Mouse (Mus musculus) heart, embryonic 12.5 days (tissue): ENCODE data around the gene Glis3. TPM values are rescaled to one million over a fixed set of nuclear protein-coding genes. Genes with fewer than 3 reads are reported as not detected.

ENCODE experiments used
- ATAC-seq: fragments of 200-750 bp; cut with Nextera tagmentation; 2 replicates; pipeline ENCODE4 v1.8.0; 2017; ENCODE audit warnings: moderate TSS enrichment, moderate library complexity; ENCODE audit not compliant: insufficient number of reproducible peaks, low FRiP score
- H3K27ac ChIP-seq: fragments of 300-500 bp; sonication (generic); 2 replicates; pipeline ENCODE4 v1.5.1; 2016; ENCODE audit warnings: mild to moderate bottlenecking, moderate library complexity; ENCODE audit not compliant: poor library complexity, severe bottlenecking
- H3K27me3 ChIP-seq: fragments of 300-500 bp; sonication (generic); replicated peaks from 2 replicates; pipeline ENCODE4 v1.6.1; 2016; ENCODE audit warnings: mild to moderate bottlenecking, moderate library complexity
- H3K36me3 ChIP-seq: fragments of 300-500 bp; sonication (generic); 2 replicates; pipeline ENCODE4 v1.6.1; 2016; ENCODE audit warnings: mild to moderate bottlenecking, moderate library complexity
- H3K4me1 ChIP-seq: fragments of 300-500 bp; sonication (generic); replicated peaks from 2 replicates; pipeline ENCODE4 v1.6.1; 2016; ENCODE audit warnings: mild to moderate bottlenecking
- H3K4me2 ChIP-seq: fragments of 300-500 bp; sonication (generic); 2 replicates; pipeline ENCODE4 v1.6.1; 2016; ENCODE audit warnings: mild to moderate bottlenecking, moderate library complexity
- H3K4me3 ChIP-seq: fragments of 300-500 bp; sonication (generic); 2 replicates; pipeline ENCODE4 v1.5.1; 2016; ENCODE audit warnings: mild to moderate bottlenecking
- H3K9ac ChIP-seq: fragments of 300-500 bp; sonication (generic); 2 replicates; pipeline ENCODE4 v1.6.1; 2016; ENCODE audit warnings: mild to moderate bottlenecking, moderate library complexity
- H3K9me3 ChIP-seq: fragments of 300-500 bp; sonication (generic); replicated peaks from 2 replicates; pipeline ENCODE4 v1.6.1; 2016; ENCODE audit warnings: mild to moderate bottlenecking, moderate library complexity
- WGBS: fragments of 180-500 bp; shearing (Covaris S2); methylation state at CpG from one replicate; pipeline ENCODE4 v1.1.7; 2016; 5-methylcytosine and 5-hydroxymethylcytosine counted together
- polyA plus RNA-seq: library from polyadenylated mRNA; unstranded; fragments of >200 nt; fragmentation: Nextera tagmentation; extraction: Ambion mirVana; gene quantifications from 2 replicates; pipeline ENCODE4 v1.2.1, GENCODE M21; 2016

The Glis3 gene
- polyA plus RNA-seq, 1 experiment from 2014 or later: 1.7 TPM

GRCm38 (mm10) chr19:28683346-28683745, 3.5 kb upstream of the Glis3 start:
- peaks cover 31% of the 10 kb centered on the region for H3K27me3 ChIP-seq
- H3K36me3 ChIP-seq: no peaks in the 10 kb centered on the region
- H3K9me3 ChIP-seq: no peaks in the 10 kb centered on the region
- no peak for ATAC-seq
- H3K4me1 ChIP-seq: peaks cover 8% of the 10 kb centered on the region
- H3K4me3 ChIP-seq: no peak overlapping the region
- H3K9ac ChIP-seq: no peak overlapping the region
- H3K4me2 ChIP-seq: no peak overlapping the region
- H3K27ac ChIP-seq: no peak overlapping the region
- WGBS: 82% methylated on average over 4 of the region's 4 CpGs

DNA sequence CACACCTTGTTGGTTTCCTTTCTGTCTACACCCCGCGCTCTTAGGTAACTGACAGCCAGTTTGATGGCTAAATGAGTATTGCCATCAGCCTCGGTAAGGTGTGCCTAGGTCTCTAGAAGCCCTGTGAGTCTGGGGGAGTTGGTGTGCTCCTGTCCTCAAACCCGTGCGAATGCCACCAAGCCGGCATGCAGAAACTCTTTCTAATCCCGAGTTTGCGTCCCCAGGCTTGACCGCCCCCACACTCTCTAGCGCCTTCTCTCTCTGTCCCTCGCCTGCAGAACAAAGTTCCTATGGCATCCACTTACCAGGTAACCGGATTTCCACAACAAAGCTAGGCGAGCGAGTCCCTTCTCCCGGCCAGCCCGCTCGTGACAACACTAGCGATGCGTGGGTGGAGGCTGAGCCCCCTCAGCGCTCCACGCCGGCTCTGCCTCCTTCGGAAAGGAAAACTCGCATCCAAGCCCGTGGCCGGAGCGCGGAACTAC, 544 bp downstream of the Glis3 start:
- no peak overlapping the region for H3K27ac ChIP-seq
- H3K27me3 ChIP-seq: peaks cover 16% of the 10 kb centered on the region; the same call in 1 of the 2 replicates
- H3K4me2 ChIP-seq: peak overlapping the region; percentile 96
- H3K36me3 ChIP-seq: no peaks in the 10 kb centered on the region
- 0% methylated on average over 28 of the region's 28 CpGs for WGBS
- ATAC-seq: no peak
- H3K4me1 ChIP-seq: peaks cover 14% of the 10 kb centered on the region
- H3K9me3 ChIP-seq: no peaks in the 10 kb centered on the region
- H3K4me3 ChIP-seq: peak overlapping the region; percentile 75
- H3K9ac ChIP-seq: peak overlapping the region; percentile 63

DNA sequence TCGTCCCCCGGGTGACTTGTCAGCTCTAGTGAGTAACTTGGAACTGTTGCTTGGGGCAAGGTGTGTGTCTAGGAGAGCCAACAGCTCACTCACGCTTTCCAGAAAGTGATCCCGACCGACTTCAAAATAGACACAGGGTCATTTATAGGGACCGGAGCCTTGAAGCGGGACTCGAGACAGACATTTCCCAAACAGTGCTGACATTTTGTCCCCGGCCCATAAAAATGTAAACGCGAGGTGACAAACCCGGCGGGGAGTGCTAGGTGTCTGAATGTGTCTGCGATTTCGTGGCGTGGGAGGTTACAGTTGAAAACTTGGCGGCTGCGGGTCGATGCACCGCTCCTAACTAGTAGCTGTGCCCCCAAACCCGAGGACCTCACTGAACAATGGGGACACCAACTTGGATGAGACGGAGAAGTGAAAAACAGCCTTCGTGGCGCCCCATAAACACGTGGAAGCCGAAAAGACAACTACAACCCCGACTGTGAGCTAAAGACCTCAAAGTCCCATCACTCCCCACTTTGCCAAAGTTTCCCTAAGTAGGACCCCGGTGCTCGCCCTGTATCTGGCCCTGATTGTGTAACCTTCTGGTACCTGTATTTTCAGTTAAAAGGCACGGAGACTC, 1.1 kb downstream of the Glis3 start:
- Histone ChIP-seq H3K4me1 (peaks cover 8% of the 10 kb centered on the region; the same call in 1 of the 2 replicates), H3K36me3 (no peaks in the 10 kb centered on the region), H3K4me3 (peak overlapping the region; percentile 75), H3K27ac (no peak overlapping the region), H3K4me2 (peak overlapping the region; percentile 96), H3K9me3 (no peaks in the 10 kb centered on the region), H3K9ac (peak overlapping the region; percentile 63), H3K27me3 (peaks cover 16% of the 10 kb centered on the region; the same call in 1 of the 2 replicates)
- no peak for ATAC-seq
- WGBS: under 1% methylated on average over 30 of the region's 30 CpGs

DNA sequence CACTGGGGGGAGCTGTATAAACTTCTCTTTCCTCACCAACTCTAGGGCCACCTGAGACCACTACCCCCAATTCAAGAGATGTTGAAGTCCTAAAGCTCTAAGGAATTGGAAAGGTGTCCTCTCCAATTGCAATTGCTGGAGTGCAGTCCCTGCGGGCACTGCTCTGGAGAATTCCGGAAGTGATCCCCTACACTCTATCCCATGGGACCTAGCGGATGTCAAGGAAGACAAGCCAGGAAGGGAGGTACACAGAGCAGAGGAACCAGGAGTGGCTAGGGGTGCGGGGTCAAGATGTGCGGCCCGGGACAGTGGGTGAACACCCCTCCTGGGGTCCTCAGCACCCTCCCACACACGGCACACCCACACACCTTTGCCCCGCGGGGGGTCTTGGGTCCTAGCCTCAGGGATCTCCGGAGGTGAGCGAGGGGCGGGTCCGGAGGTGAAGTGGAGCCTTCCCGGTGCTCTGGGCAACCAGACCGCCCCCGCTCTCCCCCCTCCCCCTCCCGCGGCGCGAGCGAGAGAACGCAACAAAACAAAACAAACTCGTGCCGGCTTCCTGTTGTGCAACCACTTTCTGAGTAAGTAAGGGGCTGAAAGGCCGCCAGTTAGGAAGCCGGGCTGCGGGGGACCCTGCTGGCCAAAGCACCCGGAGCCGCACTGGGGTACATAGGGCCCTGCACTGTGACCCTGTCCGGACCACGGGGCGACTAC, 2.0 kb downstream of the Glis3 start:
- Histone ChIP-seq H3K27me3 (peaks cover 12% of the 10 kb centered on the region; the same call in 1 of the 2 replicates), H3K9me3 (no peaks in the 10 kb centered on the region), H3K4me1 (peaks cover 7% of the 10 kb centered on the region; the same call in 1 of the 2 replicates), H3K4me3 (peak overlapping the region; percentile 75), H3K9ac (peak overlapping the region; percentile 77), H3K4me2 (peak overlapping the region; percentile 96), H3K27ac (no peak overlapping the region), H3K36me3 (no peaks in the 10 kb centered on the region)
- WGBS: under 1% methylated on average over 32 of the region's 32 CpGs
- ATAC-seq: peak; percentile 31; the same call in 1 of the 2 replicates

- 37% methylated on average over 8 of the region's 8 CpGs for WGBS
- peak overlapping the region; percentile 96 for H3K4me2 ChIP-seq
- ATAC-seq: no peak
- H3K4me3 ChIP-seq: 0 out of 2 replicates have a peak overlapping the region, but pooled peaks have one; percentile 75
- peaks cover 7% of the 10 kb centered on the region; the same call in 1 of the 2 replicates for H3K4me1 ChIP-seq
- no peaks in the 10 kb centered on the region for H3K36me3 ChIP-seq
- H3K27ac ChIP-seq: no peak overlapping the region
- H3K27me3 ChIP-seq: peaks cover 12% of the 10 kb centered on the region; the same call in 1 of the 2 replicates
- 0 out of 2 replicates have a peak overlapping the region, but pooled peaks have one; percentile 77 for H3K9ac ChIP-seq
- H3K9me3 ChIP-seq: no peaks in the 10 kb centered on the region
Observed at GRCm38 (mm10) chr19:28677045-28677727, 2.7 kb downstream of the Glis3 start.

DNA sequence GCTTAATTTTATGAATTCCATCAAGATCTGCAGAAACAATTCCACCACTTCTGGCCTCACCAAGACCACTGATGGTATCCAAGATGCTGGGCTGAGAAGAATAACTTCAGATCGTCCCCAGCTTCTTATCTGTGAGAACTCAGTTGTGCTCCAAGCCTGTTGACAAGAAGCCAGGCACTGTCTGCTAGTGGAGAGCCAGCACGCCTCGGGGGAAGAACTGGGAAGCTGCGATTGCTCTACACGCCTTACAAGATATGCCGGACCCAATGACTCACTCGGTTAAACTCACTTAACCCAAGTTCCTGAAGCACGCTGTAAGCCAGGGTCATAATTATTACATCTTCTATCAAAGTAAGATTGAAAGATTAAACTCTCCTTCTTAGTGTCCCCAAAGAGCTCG, 16.1 kb downstream of the Glis3 start:
- no peak for ATAC-seq

GRCm38 (mm10) chr19:28663148-28663547, 16.7 kb downstream of the Glis3 start:
- Histone ChIP-seq H3K9me3 (no peaks in the 10 kb centered on the region), H3K36me3 (no peaks in the 10 kb centered on the region), H3K4me2 (peak overlapping the region; percentile 43), H3K27me3 (no peaks in the 10 kb centered on the region), H3K4me1 (peaks cover 17% of the 10 kb centered on the region; the same call in 1 of the 2 replicates), H3K9ac (0 out of 2 replicates have a peak overlapping the region, but pooled peaks have one; percentile 18), H3K4me3 (0 out of 2 replicates have a peak overlapping the region, but pooled peaks have one; percentile 6), H3K27ac (no peak overlapping the region)
- ATAC-seq: no peak
- WGBS: 44% methylated on average over 10 of the region's 10 CpGs

More for the DNA sequence above, 16.1 kb downstream of the Glis3 start:
- Histone ChIP-seq H3K9ac (no peak overlapping the region), H3K4me2 (no peak overlapping the region), H3K27me3 (no peaks in the 10 kb centered on the region), H3K4me3 (no peak overlapping the region), H3K9me3 (no peaks in the 10 kb centered on the region), H3K27ac (no peak overlapping the region), H3K4me1 (peaks cover 17% of the 10 kb centered on the region; the same call in 1 of the 2 replicates), H3K36me3 (no peaks in the 10 kb centered on the region)
- WGBS: 46% methylated on average over 9 of the region's 9 CpGs

DNA sequence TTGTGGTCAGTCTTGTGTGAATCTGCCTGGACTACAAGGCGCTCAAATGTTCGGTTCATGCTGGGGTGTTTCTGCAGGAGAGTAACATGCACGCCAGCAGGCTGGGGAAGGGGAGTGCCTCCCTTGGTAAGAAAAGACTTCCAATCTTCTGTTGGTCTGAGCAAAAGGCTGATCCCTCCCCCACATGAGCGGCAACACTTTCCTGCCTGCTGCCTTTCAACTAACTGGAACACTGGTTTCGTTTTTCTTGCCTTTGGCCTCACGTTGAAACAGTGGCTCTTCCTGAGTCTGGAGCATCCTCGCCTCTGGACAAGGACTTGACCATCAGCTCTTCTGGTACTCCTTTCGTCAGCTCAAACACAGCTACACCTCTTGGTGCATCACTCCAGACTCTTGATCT, 17.4 kb downstream of the Glis3 start:
- H3K27me3 ChIP-seq: no peaks in the 10 kb centered on the region
- peaks cover 17% of the 10 kb centered on the region; the same call in 1 of the 2 replicates for H3K4me1 ChIP-seq
- no peaks in the 10 kb centered on the region for H3K9me3 ChIP-seq
- H3K36me3 ChIP-seq: no peaks in the 10 kb centered on the region
- no peak overlapping the region for H3K9ac ChIP-seq
- 56% methylated on average over 8 of the region's 8 CpGs for WGBS
- H3K27ac ChIP-seq: no peak overlapping the region
- H3K4me3 ChIP-seq: peak overlapping the region; percentile 6; the same call in 1 of the 2 replicates
- ATAC-seq: no peak
- H3K4me2 ChIP-seq: peak overlapping the region; percentile 43

DNA sequence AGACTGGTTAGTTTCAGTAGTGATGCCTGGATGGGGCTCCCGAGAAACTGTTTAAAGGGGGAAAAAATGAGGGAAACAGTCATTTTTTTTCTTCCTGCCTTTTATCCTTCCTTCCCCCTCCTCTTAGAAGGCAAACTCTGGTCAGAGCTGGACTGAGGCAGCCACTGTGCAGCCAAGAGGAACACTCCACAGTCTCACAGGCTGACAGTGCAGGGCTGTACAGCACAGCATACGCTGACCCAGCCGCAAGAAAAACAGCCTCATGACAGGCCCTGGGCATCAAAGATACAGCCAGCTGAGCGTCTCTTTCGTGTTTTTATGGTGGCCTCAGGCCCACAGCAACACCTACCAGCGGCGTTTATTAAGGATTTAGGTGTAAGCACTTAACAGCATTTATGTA, 19.0 kb downstream of the Glis3 start:
- peaks cover 17% of the 10 kb centered on the region; the same call in 1 of the 2 replicates for H3K4me1 ChIP-seq
- 80% methylated on average over 7 of the region's 7 CpGs for WGBS

DNA sequence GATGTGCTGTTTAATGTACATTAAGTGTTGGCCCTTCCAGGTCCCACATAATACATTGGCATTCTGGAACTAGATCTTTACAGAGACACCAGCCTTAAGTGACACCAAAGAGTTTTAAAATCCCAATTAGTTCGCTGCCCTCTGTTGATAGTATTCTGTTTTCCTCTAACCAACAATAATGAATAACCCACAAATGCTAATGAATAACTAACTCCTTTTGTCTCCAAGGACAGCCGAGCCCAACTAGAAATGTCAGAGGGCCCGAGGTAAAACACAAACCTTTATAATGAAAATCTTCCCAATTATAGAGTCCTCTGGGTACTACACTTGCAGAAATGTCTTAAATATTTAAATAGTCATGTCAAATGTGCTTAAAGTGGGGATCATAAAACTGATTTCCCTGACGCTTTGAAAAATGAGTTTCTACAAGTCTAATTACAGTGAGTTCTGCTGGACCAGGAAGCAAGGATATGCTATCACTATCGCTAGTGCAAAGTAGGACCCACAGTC, 22.1 kb downstream of the Glis3 start:
- no peak for ATAC-seq
- Histone ChIP-seq H3K4me1 (peaks cover 7% of the 10 kb centered on the region; the same call in 1 of the 2 replicates), H3K27me3 (no peaks in the 10 kb centered on the region), H3K27ac (no peak overlapping the region), H3K9me3 (no peaks in the 10 kb centered on the region), H3K4me3 (no peak overlapping the region), H3K36me3 (no peaks in the 10 kb centered on the region), H3K9ac (no peak overlapping the region), H3K4me2 (no peak overlapping the region)
- 77% methylated on average over 5 of the region's 5 CpGs for WGBS

More for the DNA sequence above, 19.0 kb downstream of the Glis3 start:
- H3K27ac ChIP-seq: no peak overlapping the region
- H3K9me3 ChIP-seq: no peaks in the 10 kb centered on the region
- H3K4me3 ChIP-seq: no peak overlapping the region
- no peak overlapping the region for H3K9ac ChIP-seq
- no peak for ATAC-seq
- H3K4me2 ChIP-seq: no peak overlapping the region
- H3K36me3 ChIP-seq: no peaks in the 10 kb centered on the region
- no peaks in the 10 kb centered on the region for H3K27me3 ChIP-seq
